Mouse (Mus musculus) neural tube, embryonic 11.5 days (tissue): ENCODE results near the gene Cacybp. TPM values are rescaled to one million over a fixed set of nuclear protein-coding genes. Genes with fewer than 3 reads are reported as not detected.

Experiments used
- ATAC-seq: fragments of 200-750 bp; cut with Nextera tagmentation; 2 replicates; pipeline ENCODE4 v1.8.0; 2017; ENCODE audit warnings: moderate number of reproducible peaks, mild to moderate bottlenecking, moderate TSS enrichment, moderate library complexity; ENCODE audit not compliant: insufficient read depth, low FRiP score, low TSS enrichment
- DNase-seq: peaks from one replicate; pipeline ENCODE4 v3.0.0-alpha.2; 2015; ENCODE audit warnings: low spot score
- H3K27ac ChIP-seq: fragments of 300-500 bp; sonication (generic); 2 replicates; pipeline ENCODE4 v1.5.1; 2014; ENCODE audit warnings: low read depth, mild to moderate bottlenecking, low read length
- H3K27me3 ChIP-seq: fragments of 300-500 bp; sonication (generic); 2 replicates; pipeline ENCODE4 v1.6.1; 2014; ENCODE audit warnings: mild to moderate bottlenecking, low read length, mixed read lengths; ENCODE audit not compliant: control insufficient read depth, insufficient read depth
- H3K36me3 ChIP-seq: fragments of 300-500 bp; sonication (generic); 2 replicates; pipeline ENCODE4 v1.6.1; 2014; ENCODE audit warnings: mild to moderate bottlenecking, low read length, moderate library complexity, mixed read lengths; ENCODE audit not compliant: control insufficient read depth, insufficient read depth
- H3K4me1 ChIP-seq: fragments of 300-500 bp; sonication (generic); 2 replicates; pipeline ENCODE4 v1.6.1; 2014; ENCODE audit warnings: low read length, mixed read lengths; ENCODE audit not compliant: control insufficient read depth, insufficient read depth
- H3K4me2 ChIP-seq: fragments of 300-500 bp; sonication (generic); 2 replicates; pipeline ENCODE4 v1.6.1; 2014; ENCODE audit warnings: low read depth, mild to moderate bottlenecking, moderate library complexity
- H3K4me3 ChIP-seq: fragments of 300-500 bp; sonication (generic); 2 replicates; pipeline ENCODE4 v1.5.1; 2014; ENCODE audit warnings: low read depth, low read length
- H3K9ac ChIP-seq: fragments of 300-500 bp; sonication (generic); 2 replicates; pipeline ENCODE4 v1.6.1; 2014; ENCODE audit warnings: mild to moderate bottlenecking, low read length
- H3K9me3 ChIP-seq: fragments of 300-500 bp; sonication (generic); 2 replicates; pipeline ENCODE4 v1.6.1; 2016; ENCODE audit warnings: low read length; ENCODE audit not compliant: control insufficient read depth
- WGBS: fragments of 180-500 bp; shearing (Covaris S2); extraction: QIAGEN DNeasy Blood & Tissue Kit; methylation state at CpG from one replicate; pipeline ENCODE4 v1.1.7; 2014; 5-methylcytosine and 5-hydroxymethylcytosine counted together
- polyA plus RNA-seq: library from polyadenylated mRNA; unstranded; fragments of >200 nt; fragmentation: Nextera tagmentation; extraction: Ambion mirVana; gene quantifications from 2 replicates; pipeline ENCODE4 v1.2.1, GENCODE M21; 2014

The Cacybp gene
- polyA plus RNA-seq, 1 experiment from 2014 or later, result 295 TPM

DNA sequence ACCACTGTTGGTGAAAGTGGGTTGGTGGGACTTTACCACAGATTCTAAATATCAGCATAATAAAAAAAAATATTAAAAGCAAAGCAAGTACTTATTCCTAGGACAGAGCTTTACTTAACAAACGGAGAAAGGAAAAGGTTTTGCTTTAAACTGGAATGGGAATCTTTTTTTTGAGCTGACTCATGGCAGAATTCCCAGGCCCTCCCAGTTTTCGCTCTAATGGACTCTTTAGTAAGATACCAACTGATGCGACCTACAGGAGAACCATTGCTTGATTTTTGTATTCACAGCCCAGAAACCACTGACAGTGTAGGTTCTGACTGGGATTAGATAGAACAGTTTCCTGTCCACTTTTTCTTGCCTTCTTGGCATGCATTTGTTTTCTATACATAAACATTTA lies 2.1 kb downstream of the Cacybp start:
- DNase-seq, result no peak
- no peak for ATAC-seq
- Histone ChIP-seq H3K4me2 (peak overlapping the region; percentile 69), H3K27ac (no peak overlapping the region), H3K36me3 (peaks cover 5% of the 10 kb centered on the region), H3K9me3 (no peaks in the 10 kb centered on the region), H3K4me3 (peak overlapping the region; percentile 89; the same call in 1 of the 2 replicates), H3K27me3 (no peaks in the 10 kb centered on the region), H3K4me1 (peaks cover 16% of the 10 kb centered on the region), H3K9ac (no peak overlapping the region)
- 66% methylated on average over 3 of the region's 3 CpGs for WGBS

DNA sequence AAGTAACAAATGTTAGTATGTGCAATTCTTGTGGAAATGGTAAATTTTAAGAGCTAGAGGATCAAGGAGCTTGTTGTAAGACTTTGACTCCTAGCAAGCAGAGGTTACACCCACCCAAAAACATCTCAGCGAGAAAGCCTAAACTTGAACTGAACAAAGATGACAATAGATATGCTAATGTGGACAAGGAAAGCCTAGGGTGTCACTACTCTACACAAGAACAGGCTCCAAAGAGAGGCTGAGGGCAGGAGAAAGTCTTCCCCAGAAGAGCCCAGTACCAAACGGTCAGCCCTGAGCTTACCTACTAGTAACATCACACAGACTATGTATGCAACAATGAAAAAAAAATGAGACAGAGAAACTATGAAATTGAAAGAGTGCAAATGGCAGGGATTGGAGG lies 2.8 kb downstream of the Cacybp start:
- Histone ChIP-seq H3K27me3 (no peaks in the 10 kb centered on the region), H3K27ac (no peak overlapping the region), H3K4me3 (no peak overlapping the region), H3K9me3 (no peaks in the 10 kb centered on the region), H3K4me2 (no peak overlapping the region), H3K4me1 (peaks cover 16% of the 10 kb centered on the region), H3K9ac (no peak overlapping the region), H3K36me3 (peaks cover 8% of the 10 kb centered on the region)
- DNase-seq, result no peak
- 56% methylated on average over 2 of the region's 2 CpGs for WGBS
- ATAC-seq, result no peak

DNA sequence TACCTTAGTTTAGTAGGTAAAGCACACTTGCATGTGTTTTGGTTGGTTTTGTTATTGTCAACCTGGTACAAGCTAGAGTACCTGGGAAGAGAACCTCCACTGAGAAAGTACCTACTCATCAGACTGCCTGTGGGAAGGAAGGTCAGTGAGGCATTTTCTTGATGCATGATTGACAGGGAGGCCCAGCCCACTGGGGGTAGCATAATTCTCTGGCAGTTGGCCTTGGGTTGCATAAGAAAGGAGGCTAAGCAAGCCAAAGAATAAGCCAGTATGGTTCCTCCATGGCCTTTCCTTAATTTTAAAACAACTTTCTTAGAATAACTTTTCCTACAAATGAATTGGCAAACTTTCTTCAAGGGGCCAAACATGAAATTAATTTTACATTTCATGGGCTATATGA lies 7.2 kb downstream of the Cacybp start:
- H3K4me3 ChIP-seq, result no peak overlapping the region
- DNase-seq (no peak), ATAC-seq (no peak)
- H3K4me1 ChIP-seq, result peaks cover 7% of the 10 kb centered on the region
- no peaks in the 10 kb centered on the region for H3K27me3 ChIP-seq
- H3K9ac ChIP-seq, result no peak overlapping the region
- H3K36me3 ChIP-seq, result peaks cover 11% of the 10 kb centered on the region
- no peaks in the 10 kb centered on the region for H3K9me3 ChIP-seq
- H3K27ac ChIP-seq, result no peak overlapping the region
- no peak overlapping the region for H3K4me2 ChIP-seq

GRCm38 (mm10) chr1:160195337-160195663 lies 17.4 kb downstream of the Cacybp start:
- Histone ChIP-seq H3K27me3 (no peaks in the 10 kb centered on the region), H3K4me2 (peak overlapping the region; percentile 58), H3K9me3 (no peaks in the 10 kb centered on the region), H3K9ac (peak overlapping the region; percentile 75), H3K4me3 (peak overlapping the region; percentile 73), H3K27ac (peak overlapping the region; percentile 34; the same call in 1 of the 2 replicates), H3K4me1 (peaks cover 5% of the 10 kb centered on the region; the same call in 1 of the 2 replicates), H3K36me3 (no peaks in the 10 kb centered on the region)
- DNase-seq, result no peak
- ATAC-seq, result no peak; the same call in 1 of the 2 replicates
- under 1% methylated on average over 13 of the region's 13 CpGs for WGBS

- H3K27ac ChIP-seq, result peak within 1 kb of the TSS; percentile 34; the same call in 1 of the 2 replicates
- 8% methylated on average over 31 of the region's 31 CpGs for WGBS
Observed at GRCm38 (mm10) chr1:160194529-160195336, 17.9 kb downstream of the Cacybp start, which contains the start of gene Mrps14. TSS of gene Mrps14 (plus strand) at chr1:160195215.

GRCm38 (mm10) chr1:160184506-160184905 lies 28.2 kb downstream of the Cacybp start:
- Histone ChIP-seq H3K4me1 (peaks cover 3% of the 10 kb centered on the region; the same call in 1 of the 2 replicates), H3K9ac (no peak overlapping the region), H3K27me3 (no peaks in the 10 kb centered on the region), H3K27ac (no peak overlapping the region), H3K4me2 (no peak overlapping the region), H3K4me3 (no peak overlapping the region), H3K9me3 (no peaks in the 10 kb centered on the region), H3K36me3 (no peaks in the 10 kb centered on the region)
- 26% methylated on average over 5 of the region's 5 CpGs for WGBS
- peak; percentile 78 for ATAC-seq
- peak; percentile 76 for DNase-seq

More at GRCm38 (mm10) chr1:160194529-160195336, 17.9 kb downstream of the Cacybp start, which contains the start of gene Mrps14:
- Histone ChIP-seq H3K27me3 (no peaks in the 10 kb centered on the region), H3K4me1 (peaks cover 5% of the 10 kb centered on the region; the same call in 1 of the 2 replicates), H3K9ac (peak within 1 kb of the TSS; percentile 75), H3K4me3 (peak within 1 kb of the TSS; percentile 73), H3K36me3 (no peaks in the 10 kb centered on the region), H3K9me3 (no peaks in the 10 kb centered on the region), H3K4me2 (peak within 1 kb of the TSS; percentile 58)
- ATAC-seq, result peak; percentile 99
- peak; percentile 97 for DNase-seq

GRCm38 (mm10) chr1:160181216-160181615 lies 31.5 kb downstream of the Cacybp start:
- DNase-seq, result no peak
- Histone ChIP-seq H3K27me3 (no peaks in the 10 kb centered on the region), H3K4me3 (no peak overlapping the region), H3K4me1 (peaks cover 3% of the 10 kb centered on the region; the same call in 1 of the 2 replicates), H3K9ac (no peak overlapping the region), H3K36me3 (no peaks in the 10 kb centered on the region), H3K4me2 (no peak overlapping the region), H3K9me3 (no peaks in the 10 kb centered on the region), H3K27ac (no peak overlapping the region)
- no peak for ATAC-seq
- 78% methylated on average over 4 of the region's 4 CpGs for WGBS

GRCm38 (mm10) chr1:160176903-160177302 lies 35.8 kb downstream of the Cacybp start:
- DNase-seq (no peak), ATAC-seq (no peak)
- 80% methylated on average over 8 of the region's 8 CpGs for WGBS
- Histone ChIP-seq H3K36me3 (no peaks in the 10 kb centered on the region), H3K4me3 (no peak overlapping the region), H3K4me1 (no peaks in the 10 kb centered on the region), H3K27me3 (no peaks in the 10 kb centered on the region), H3K9ac (no peak overlapping the region), H3K4me2 (no peak overlapping the region), H3K27ac (no peak overlapping the region), H3K9me3 (no peaks in the 10 kb centered on the region)

GRCm38 (mm10) chr1:160166600-160166999 lies 46.1 kb downstream of the Cacybp start:
- Histone ChIP-seq H3K4me3 (no peak overlapping the region), H3K4me1 (no peaks in the 10 kb centered on the region), H3K9ac (no peak overlapping the region), H3K9me3 (no peaks in the 10 kb centered on the region), H3K36me3 (no peaks in the 10 kb centered on the region), H3K4me2 (no peak overlapping the region), H3K27ac (no peak overlapping the region), H3K27me3 (no peaks in the 10 kb centered on the region)
- DNase-seq, result no peak
- WGBS, result 52% methylated on average over 3 of the region's 5 CpGs
- ATAC-seq, result no peak
